In genomic region chr11:80481409-80482050, GRCm38 (mm10) we compare ENCODE assay signal across 12 mouse cellular contexts. TPM values are rescaled to one million over a fixed set of nuclear protein-coding genes. Genes with fewer than 3 reads are reported as not detected.
DNase-seq lines count a peak whose midpoint lies in the region; ATAC-seq lines count a peak whose summit lies in the region.
"Had no signal": no experiment of that assay in that cellular context is flagged by ENCODE, and none has a peak within 500 bp of the region (broad histone marks: within the 10 kb centered on the region; RNA-seq: fewer than 3 reads in every experiment).

No protein-coding gene starts in this region.

- no peaks in the 10 kb centered on the region for H3K9me3 ChIP-seq in embryonic facial prominence, embryonic 14.5 days (ENCODE audit: control insufficient read depth, low read length)
- H3K9me3 ChIP-seq in hindbrain, embryonic 15.5 days, result no peaks in the 10 kb centered on the region
- no peaks in the 10 kb centered on the region for H3K9me3 ChIP-seq in neural tube, embryonic 13.5 days
- H3K9me3 ChIP-seq: heart, embryonic 13.5 days; liver, embryonic 13.5 days; stomach, embryonic 15.5 days had no signal

- peak overlapping the region; percentile 32 for H3K4me2 ChIP-seq in embryonic facial prominence, embryonic 14.5 days (ENCODE audit: low read depth, low read length)
- H3K4me2 ChIP-seq in hindbrain, embryonic 15.5 days, result peak overlapping the region; percentile 94
- peak overlapping the region; percentile 78 for H3K4me2 ChIP-seq in neural tube, embryonic 13.5 days
- H3K4me2 ChIP-seq: heart, embryonic 13.5 days; liver, embryonic 13.5 days; stomach, embryonic 15.5 days had no signal

- H3K9ac ChIP-seq in embryonic facial prominence, embryonic 14.5 days (ENCODE audit: low read depth, low read length), result no peak overlapping the region
- peak overlapping the region; percentile 95 for H3K9ac ChIP-seq in hindbrain, embryonic 15.5 days
- H3K9ac ChIP-seq in neural tube, embryonic 13.5 days, result peak overlapping the region; percentile 75
- H3K9ac ChIP-seq: heart, embryonic 13.5 days; liver, embryonic 13.5 days; stomach, embryonic 15.5 days had no signal

- peak; percentile 23 to 48 for DNase-seq in left cerebral cortex, postnatal 25 days (ENCODE audit: low spot score in 2 of 2)
- no peak for DNase-seq in left cerebral cortex, adult 11 months (ENCODE audit: low spot score)
- no peak for DNase-seq in embryonic facial prominence, embryonic 14.5 days (ENCODE audit: low spot score)
- DNase-seq in heart, postnatal 4 days, result no peak
- no peak for DNase-seq in frontal cortex, postnatal 14 days (ENCODE audit: low spot score in 2 of 2)
- DNase-seq in frontal cortex, postnatal 10 days (ENCODE audit: low spot score in 2 of 2), result no peak
- DNase-seq: kidney, adult 18-20 months; liver, embryonic 13.5 days had no signal

- H3K4me3 ChIP-seq in embryonic facial prominence, embryonic 14.5 days (ENCODE audit: low read depth, low read length), result no peak overlapping the region; the same call in 1 of the 2 replicates
- H3K4me3 ChIP-seq in hindbrain, embryonic 15.5 days, result peak overlapping the region; percentile 75
- H3K4me3 ChIP-seq in neural tube, embryonic 13.5 days, result peak overlapping the region; percentile 84
- H3K4me3 ChIP-seq: heart, embryonic 13.5 days; liver, embryonic 13.5 days; stomach, embryonic 15.5 days had no signal

- 67% methylated on average over 13 of the region's 13 CpGs for WGBS in embryonic facial prominence, embryonic 14.5 days
- 53% methylated on average over 13 of the region's 13 CpGs for WGBS in hindbrain, embryonic 15.5 days
- 65% methylated on average over 13 of the region's 13 CpGs for WGBS in neural tube, embryonic 13.5 days

- H3K27ac ChIP-seq in embryonic facial prominence, embryonic 14.5 days (replicated peaks; ENCODE audit: low read depth, low read length), result no peak overlapping the region
- peak overlapping the region; percentile 39 for H3K27ac ChIP-seq in hindbrain, embryonic 15.5 days (replicated peaks)
- H3K27ac ChIP-seq in neural tube, embryonic 13.5 days (replicated peaks), result peak overlapping the region; percentile 38
- H3K27ac ChIP-seq: heart, embryonic 13.5 days; liver, embryonic 13.5 days; stomach, embryonic 15.5 days had no signal

- H3K4me1 ChIP-seq in embryonic facial prominence, embryonic 14.5 days (ENCODE audit: control insufficient read depth, insufficient read depth, low read length), result peaks cover 20% of the 10 kb centered on the region
- H3K4me1 ChIP-seq in hindbrain, embryonic 15.5 days (replicated peaks), result peaks cover 58% of the 10 kb centered on the region
- peaks cover 84% of the 10 kb centered on the region for H3K4me1 ChIP-seq in neural tube, embryonic 13.5 days (replicated peaks)

- H3K36me3 ChIP-seq in embryonic facial prominence, embryonic 14.5 days (ENCODE audit: control insufficient read depth, insufficient read depth, low read length), result peaks cover 4% of the 10 kb centered on the region; the same call in 1 of the 2 replicates
- H3K36me3 ChIP-seq in hindbrain, embryonic 15.5 days, result no peaks in the 10 kb centered on the region
- H3K36me3 ChIP-seq in neural tube, embryonic 13.5 days, result peaks cover 29% of the 10 kb centered on the region; the same call in 1 of the 2 replicates
- H3K36me3 ChIP-seq: stomach, embryonic 15.5 days had no signal

- no peak for ATAC-seq in embryonic facial prominence, embryonic 14.5 days (ENCODE audit: low read depth)
- ATAC-seq in hindbrain, embryonic 15.5 days (ENCODE audit: low FRiP score, low read depth), result no peak
- ATAC-seq in neural tube, embryonic 13.5 days (ENCODE audit: low read depth), result no peak

- intact Hi-C loops in left cerebral cortex, postnatal 25 days (cut with DNase I), result loop anchor here (5.0 kb wide), 1 partner anchor 36 kb away; no protein-coding TSS in a partner anchor

- no peaks in the 10 kb centered on the region for H3K27me3 ChIP-seq in embryonic facial prominence, embryonic 14.5 days (replicated peaks; ENCODE audit: control insufficient read depth, insufficient read depth, low read length)
- H3K27me3 ChIP-seq in hindbrain, embryonic 15.5 days, result no peaks in the 10 kb centered on the region
- H3K27me3 ChIP-seq in neural tube, embryonic 13.5 days, result peaks cover 12% of the 10 kb centered on the region; the same call in 1 of the 2 replicates

RNA-seq across cellular contexts. Expression of gene Cdk5r1, which starts 4.7 kb away (rescaled TPM):
- total RNA-seq in left cerebral cortex, postnatal 25 days (2021), result 100 to 1,000 TPM; 339 to 344 TPM
- 4.9 and 5.1 TPM in 2 replicates for polyA plus RNA-seq in embryonic facial prominence, embryonic 14.5 days (2014; fragmentation: Nextera tagmentation; extraction: Ambion mirVana)
- polyA plus RNA-seq in hindbrain, embryonic 15.5 days (2015; fragmentation: Nextera tagmentation; extraction: Ambion mirVana), result 81.6 and 90.9 TPM in 2 replicates
- polyA plus RNA-seq in neural tube, embryonic 13.5 days (2015; fragmentation: Nextera tagmentation; extraction: Ambion mirVana), result 87.8 and 95.6 TPM in 2 replicates
- total RNA-seq in heart, postnatal 4 days (2021), result 1 to 10 TPM; 1.2 to 1.8 TPM

RNA-seq across cellular contexts. Expression of gene Psmd11, which starts 53.1 kb away (rescaled TPM):
- 100 to 1,000 TPM in 1 of 2 experiments, 10 to 100 TPM in 1; 93.5 to 110 TPM for total RNA-seq in left cerebral cortex, postnatal 25 days (2021)
- 264 and 294 TPM in 2 replicates for polyA plus RNA-seq in embryonic facial prominence, embryonic 14.5 days (2014; fragmentation: Nextera tagmentation; extraction: Ambion mirVana)
- 264 and 269 TPM in 2 replicates for polyA plus RNA-seq in hindbrain, embryonic 15.5 days (2015; fragmentation: Nextera tagmentation; extraction: Ambion mirVana)
- 293 and 304 TPM in 2 replicates for polyA plus RNA-seq in neural tube, embryonic 13.5 days (2015; fragmentation: Nextera tagmentation; extraction: Ambion mirVana)
- total RNA-seq in heart, postnatal 4 days (2021), result 100 to 1,000 TPM; 104 to 111 TPM

Comparison
In these comparisons a context has a peak if more than half of its experiments do, and no peak if none do; other contexts are left out.
1. DNase-seq: peak in left cerebral cortex, postnatal 25 days (2 of 2); none in left cerebral cortex, adult 11 months (single experiment), embryonic facial prominence, embryonic 14.5 days (single experiment), heart, postnatal 4 days (single experiment), frontal cortex, postnatal 14 days (0 of 2) and frontal cortex, postnatal 10 days (0 of 2).
2. H3K4me2 ChIP-seq: peak in every context shown above with its lines; median percentile 94 in hindbrain, embryonic 15.5 days; 78 in neural tube, embryonic 13.5 days; 32 in embryonic facial prominence, embryonic 14.5 days.
3. RNA of gene Cdk5r1, which starts 4.7 kb away (polyA plus RNA-seq): 81.6 to 90.9 TPM in hindbrain, embryonic 15.5 days and 87.8 to 95.6 TPM in neural tube, embryonic 13.5 days; 4.9 to 5.1 TPM in embryonic facial prominence, embryonic 14.5 days; every median in the first group is over 10 times any median in the second.